Mouse (Mus musculus) intestine, embryonic 15.5 days (tissue): ENCODE data around the gene Spindoc. TPM values are rescaled to one million over a fixed set of nuclear protein-coding genes. Genes with fewer than 3 reads are reported as not detected.
"Not testable (repeated sequence)": the region's sequence is repeated elsewhere in the genome, so short reads cannot be mapped to it uniquely, and the experiment has no call there.

Experiments used
- ATAC-seq: fragments of 200-750 bp; cut with Nextera tagmentation; 2 replicates; pipeline ENCODE4 v1.8.0; 2017; ENCODE audit warnings: moderate TSS enrichment, moderate library complexity
- H3K27ac ChIP-seq: fragments of 300-500 bp; sonication (generic); 2 replicates; pipeline ENCODE4 v1.5.1; 2015; ENCODE audit warnings: mild to moderate bottlenecking, inconsistent platforms
- H3K27me3 ChIP-seq: fragments of 300-500 bp; sonication (generic); replicated peaks from 2 replicates; pipeline ENCODE4 v1.6.1; 2015; ENCODE audit warnings: inconsistent platforms
- H3K36me3 ChIP-seq: fragments of 300-500 bp; sonication (generic); 2 replicates; pipeline ENCODE4 v1.6.1; 2015; ENCODE audit warnings: inconsistent platforms
- H3K4me1 ChIP-seq: fragments of 300-500 bp; sonication (generic); replicated peaks from 2 replicates; pipeline ENCODE4 v1.6.1; 2015; ENCODE audit warnings: inconsistent platforms
- H3K4me2 ChIP-seq: fragments of 300-500 bp; sonication (generic); replicated peaks from 2 replicates; pipeline ENCODE4 v1.6.1; 2015; ENCODE audit warnings: mild to moderate bottlenecking, inconsistent platforms
- H3K4me3 ChIP-seq: fragments of 300-500 bp; sonication (generic); replicated peaks from 2 replicates; pipeline ENCODE4 v1.5.1; 2015; ENCODE audit warnings: inconsistent platforms
- H3K9ac ChIP-seq: fragments of 300-500 bp; sonication (generic); 2 replicates; pipeline ENCODE4 v1.6.1; 2015; ENCODE audit warnings: inconsistent platforms
- H3K9me3 ChIP-seq: fragments of 300-500 bp; sonication (generic); 2 replicates; pipeline ENCODE4 v1.6.1; 2016; ENCODE audit warnings: inconsistent platforms
- WGBS: fragments of 180-500 bp; shearing (Covaris S2); methylation state at CpG from one replicate; pipeline ENCODE4 v1.1.7; 2015; 5-methylcytosine and 5-hydroxymethylcytosine counted together
- polyA plus RNA-seq: library from polyadenylated mRNA; unstranded; fragments of >200 nt; fragmentation: Nextera tagmentation; extraction: Ambion mirVana; gene quantifications from 2 replicates; pipeline ENCODE4 v1.2.1, GENCODE M21; 2015

The Spindoc gene
- polyA plus RNA-seq, 1 experiment from 2014 or later: 20.5 TPM

GRCm38 (mm10) chr19:7419134-7419533 lies 36.3 kb upstream of the Spindoc start:
- Histone ChIP-seq H3K4me2 (peak overlapping the region; percentile 88), H3K9ac (peak overlapping the region; percentile 84; the same call in 1 of the 2 replicates), H3K4me1 (peaks cover 60% of the 10 kb centered on the region), H3K4me3 (peak overlapping the region; percentile 86), H3K27ac (0 out of 2 replicates have a peak overlapping the region, but pooled peaks have one; percentile 17), H3K27me3 (no peaks in the 10 kb centered on the region), H3K9me3 (no peaks in the 10 kb centered on the region), H3K36me3 (peaks cover 23% of the 10 kb centered on the region)
- no peak for ATAC-seq
- 30% methylated on average over 6 of the region's 6 CpGs for WGBS

GRCm38 (mm10) chr19:7417911-7418849 lies 35.4 kb upstream of the Spindoc start:
- H3K27ac ChIP-seq: peak overlapping the region; percentile 93
- no peaks in the 10 kb centered on the region for H3K27me3 ChIP-seq
- H3K9me3 ChIP-seq: no peaks in the 10 kb centered on the region
- H3K36me3 ChIP-seq: peaks cover 23% of the 10 kb centered on the region
- peak overlapping the region; percentile 88 for H3K4me2 ChIP-seq
- 1% methylated on average over 55 of the region's 59 CpGs for WGBS
- H3K9ac ChIP-seq: peak overlapping the region; percentile 84
- peaks cover 50% of the 10 kb centered on the region for H3K4me1 ChIP-seq
- ATAC-seq: peak; percentile 82
- H3K4me3 ChIP-seq: peak overlapping the region; percentile 86

GRCm38 (mm10) chr19:7416834-7417735 lies 34.3 kb upstream of the Spindoc start, which contains the start of gene 2700081O15Rik:
TSS of gene 2700081O15Rik (plus strand) at chr19:7417625.
- WGBS: under 1% methylated on average over 105 of the region's 107 CpGs
- H3K27me3 ChIP-seq: no peaks in the 10 kb centered on the region
- peak within 1 kb of the TSS; percentile 88 for H3K4me2 ChIP-seq
- H3K4me3 ChIP-seq: peak within 1 kb of the TSS; percentile 86
- H3K27ac ChIP-seq: peak within 1 kb of the TSS; percentile 93
- peaks cover 14% of the 10 kb centered on the region for H3K36me3 ChIP-seq
- peaks cover 39% of the 10 kb centered on the region for H3K4me1 ChIP-seq
- no peaks in the 10 kb centered on the region for H3K9me3 ChIP-seq
- ATAC-seq: peak; percentile 81
- H3K9ac ChIP-seq: peak within 1 kb of the TSS; percentile 84

DNA sequence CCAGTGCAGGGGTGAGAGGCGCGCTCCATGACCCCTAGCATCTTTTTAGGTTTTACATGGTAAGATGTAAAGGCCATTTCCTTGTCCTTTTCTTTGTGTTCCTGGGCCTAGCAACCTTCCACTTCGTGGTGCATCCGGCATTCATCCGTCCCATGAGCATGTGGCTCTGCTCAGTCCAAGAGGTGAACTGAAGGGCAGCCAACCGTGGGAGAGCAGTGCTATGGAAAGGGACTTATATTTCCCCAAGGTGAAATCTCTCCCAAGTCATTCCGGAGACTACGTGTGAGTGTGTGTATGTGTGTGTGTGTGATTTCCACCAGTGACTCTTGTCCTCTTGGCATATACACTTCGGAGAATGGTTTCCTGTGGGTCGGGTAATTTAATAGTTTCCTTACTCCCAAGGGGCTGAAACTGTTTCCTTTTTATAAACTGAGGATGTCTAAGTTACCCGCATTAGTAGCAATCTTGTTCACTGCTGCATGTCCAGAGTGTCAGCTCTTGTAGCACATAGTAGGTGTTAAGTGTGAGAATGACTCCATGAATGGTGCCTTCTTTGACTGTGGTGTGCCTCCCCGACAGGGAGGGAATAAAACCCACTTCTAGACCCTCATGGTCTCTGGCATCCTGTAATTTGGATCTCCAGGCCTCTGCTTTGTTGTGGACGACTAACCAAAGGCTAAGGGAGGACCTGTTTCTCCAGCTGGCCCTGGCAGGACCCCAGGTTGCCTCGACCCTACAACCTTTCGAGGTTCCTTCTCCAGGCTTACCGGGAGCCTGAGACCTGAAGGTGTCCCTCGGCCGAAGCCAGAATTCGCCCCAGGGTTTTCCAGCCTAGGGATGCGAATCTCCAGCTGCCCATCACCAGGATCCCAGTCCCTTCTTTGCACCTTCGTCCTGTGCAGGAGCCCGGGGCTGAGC lies 33.4 kb upstream of the Spindoc start:
- no peaks in the 10 kb centered on the region for H3K27me3 ChIP-seq
- no peak for ATAC-seq
- 31% methylated on average over 22 of the region's 22 CpGs for WGBS
- peak overlapping the region; percentile 86 for H3K4me3 ChIP-seq
- peaks cover 30% of the 10 kb centered on the region for H3K4me1 ChIP-seq
- peaks cover 5% of the 10 kb centered on the region for H3K36me3 ChIP-seq
- peak overlapping the region; percentile 88 for H3K4me2 ChIP-seq
- peak overlapping the region; percentile 93 for H3K27ac ChIP-seq
- peak overlapping the region; percentile 84 for H3K9ac ChIP-seq
- no peaks in the 10 kb centered on the region for H3K9me3 ChIP-seq

DNA sequence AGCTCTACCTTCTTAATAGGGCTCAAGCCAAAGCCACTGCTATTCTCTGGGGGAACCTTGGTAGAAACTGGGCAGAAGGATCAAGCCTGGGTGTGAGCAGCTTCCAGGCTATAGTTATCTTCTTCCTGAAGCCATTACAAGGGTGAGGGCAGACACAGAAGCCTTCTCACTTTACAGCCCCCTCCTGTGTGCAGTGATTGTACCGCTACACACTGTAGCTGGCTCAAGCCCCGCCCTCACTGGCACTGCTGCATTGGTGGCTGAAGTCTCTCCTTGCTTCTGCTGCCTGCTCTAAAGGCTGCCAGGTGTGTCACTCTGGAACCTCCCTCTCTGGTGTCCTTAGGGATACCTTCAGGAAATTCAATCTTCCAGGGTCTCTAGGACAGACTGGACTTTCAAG lies 29.6 kb upstream of the Spindoc start:
- 31% methylated on average over 2 of the region's 2 CpGs for WGBS
- Histone ChIP-seq H3K27ac (no peak overlapping the region), H3K27me3 (no peaks in the 10 kb centered on the region), H3K4me3 (no peak overlapping the region), H3K36me3 (no peaks in the 10 kb centered on the region), H3K9me3 (no peaks in the 10 kb centered on the region), H3K9ac (no peak overlapping the region), H3K4me2 (no peak overlapping the region), H3K4me1 (peaks cover 5% of the 10 kb centered on the region; the same call in 1 of the 2 replicates)
- ATAC-seq: no peak

GRCm38 (mm10) chr19:7404623-7405229 lies 21.9 kb upstream of the Spindoc start:
- H3K4me2 ChIP-seq: no peak overlapping the region
- no peaks in the 10 kb centered on the region for H3K36me3 ChIP-seq
- 61% methylated on average over 9 of the region's 9 CpGs for WGBS
- no peak overlapping the region for H3K4me3 ChIP-seq
- ATAC-seq: no peak
- H3K9ac ChIP-seq: no peak overlapping the region
- H3K4me1 ChIP-seq: peaks cover 8% of the 10 kb centered on the region; the same call in 1 of the 2 replicates
- H3K9me3 ChIP-seq: no peaks in the 10 kb centered on the region
- H3K27ac ChIP-seq: no peak overlapping the region
- no peaks in the 10 kb centered on the region for H3K27me3 ChIP-seq

GRCm38 (mm10) chr19:7400635-7401034 lies 17.8 kb upstream of the Spindoc start:
- 65% methylated on average over 11 of the region's 11 CpGs for WGBS
- H3K27ac ChIP-seq: no peak overlapping the region
- no peak for ATAC-seq
- H3K9ac ChIP-seq: no peak overlapping the region
- H3K4me2 ChIP-seq: no peak overlapping the region
- H3K9me3 ChIP-seq: no peaks in the 10 kb centered on the region
- no peaks in the 10 kb centered on the region for H3K36me3 ChIP-seq
- H3K4me1 ChIP-seq: peaks cover 10% of the 10 kb centered on the region; the same call in 1 of the 2 replicates
- no peaks in the 10 kb centered on the region for H3K27me3 ChIP-seq
- H3K4me3 ChIP-seq: no peak overlapping the region

GRCm38 (mm10) chr19:7398898-7399297 lies 16.1 kb upstream of the Spindoc start:
- ATAC-seq, H3K27ac ChIP-seq, H3K4me3 ChIP-seq, H3K4me1 ChIP-seq, H3K9me3 ChIP-seq, H3K27me3 ChIP-seq, H3K36me3 ChIP-seq, H3K9ac ChIP-seq: not testable (repeated sequence)
- 36% methylated on average over 24 of the region's 24 CpGs for WGBS
- 0 out of 2 replicates have a peak overlapping the region, but pooled peaks have one; percentile 28 for H3K4me2 ChIP-seq

DNA sequence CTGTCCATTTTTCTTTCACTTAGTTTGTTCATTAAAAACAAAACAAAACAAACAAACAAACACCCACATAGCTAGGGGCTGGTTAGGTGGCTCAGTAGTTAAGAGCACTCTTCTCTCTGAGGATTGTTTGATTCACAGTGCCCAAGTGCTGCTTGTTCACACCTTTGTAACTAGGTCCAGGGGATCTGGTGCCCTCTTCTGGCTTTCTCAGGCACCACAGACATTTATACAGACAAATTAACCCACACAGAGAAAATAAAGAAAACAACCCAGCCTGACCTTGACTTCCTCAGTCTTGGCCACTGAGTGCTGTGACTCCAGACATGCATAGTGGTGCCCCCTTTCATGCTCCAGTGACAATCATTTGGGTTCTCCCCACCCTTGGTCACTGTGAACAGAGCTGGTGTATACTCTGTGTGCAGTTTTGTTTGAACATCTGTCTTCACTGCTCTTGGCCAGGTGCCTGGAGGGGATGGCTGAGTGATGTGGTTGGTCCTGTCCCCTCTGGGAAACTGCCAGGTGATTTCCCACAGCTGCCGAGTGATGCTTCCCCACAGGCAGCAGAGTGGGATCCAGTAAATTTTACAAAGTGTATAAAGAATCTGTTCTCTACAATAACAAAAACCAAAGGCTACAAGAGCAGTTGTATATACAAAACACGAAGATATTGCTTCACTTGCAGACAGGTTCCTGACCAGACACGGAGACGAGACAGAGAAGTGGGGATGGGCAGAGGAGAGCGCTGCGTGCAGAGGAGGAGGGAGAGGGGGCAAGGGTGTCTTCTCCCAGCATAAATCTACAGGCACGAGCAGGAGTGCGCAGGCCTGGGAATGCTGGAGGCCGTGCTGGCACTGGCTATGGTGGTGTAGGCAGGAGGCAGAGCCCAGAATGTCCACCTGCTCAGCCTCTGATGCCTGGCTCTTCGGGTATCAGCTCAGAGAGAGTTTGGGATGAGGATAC lies 14.4 kb upstream of the Spindoc start:
- not testable (repeated sequence) for H3K36me3 ChIP-seq, H3K27me3 ChIP-seq, H3K4me1 ChIP-seq, H3K4me2 ChIP-seq, H3K27ac ChIP-seq, H3K9me3 ChIP-seq, H3K9ac ChIP-seq, H3K4me3 ChIP-seq
- WGBS: 33% methylated on average over 10 of the region's 10 CpGs
- ATAC-seq: peak; percentile 76

- no peaks in the 10 kb centered on the region for H3K36me3 ChIP-seq
- H3K4me2 ChIP-seq: no peak overlapping the region
- 82% methylated on average over 6 of the region's 6 CpGs for WGBS
- no peak overlapping the region for H3K9ac ChIP-seq
- H3K4me3 ChIP-seq: no peak overlapping the region
- H3K4me1 ChIP-seq: peaks cover 8% of the 10 kb centered on the region
- no peak for ATAC-seq
- no peaks in the 10 kb centered on the region for H3K27me3 ChIP-seq
- H3K27ac ChIP-seq: no peak overlapping the region
- no peaks in the 10 kb centered on the region for H3K9me3 ChIP-seq
These were observed 5.7 kb upstream of the Spindoc start for GRCm38 (mm10) chr19:7388488-7388887.
